Mouse (Mus musculus): Measurements from ENCODE around the gene Spata46. TPM values are rescaled to one million over a fixed set of nuclear protein-coding genes. Genes with fewer than 3 reads are reported as not detected.

Spata46 gene
- polyA plus RNA-seq (2014; fragmentation: Nextera tagmentation; extraction: Ambion mirVana): 0.84 and 1.1 TPM in 2 replicates

DNA sequence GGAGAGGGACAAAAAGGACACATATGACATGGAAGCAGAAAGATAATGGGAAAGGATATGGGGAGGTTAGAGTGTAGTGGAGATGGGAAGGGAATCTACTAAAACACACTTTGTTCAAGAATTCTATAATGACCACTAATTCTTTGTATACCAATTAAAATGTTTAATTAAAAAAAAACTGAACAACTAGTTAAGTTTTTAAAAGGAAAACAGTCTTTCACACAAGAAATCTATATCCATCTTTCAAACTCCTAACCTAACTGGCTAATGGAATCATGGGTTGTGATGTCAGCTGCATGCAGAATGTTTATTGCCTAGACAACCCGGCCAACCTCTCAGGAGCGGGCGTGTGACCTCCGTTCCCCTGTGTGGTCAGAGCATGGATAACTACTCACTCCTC lies at the start of gene Spata46:
Spata46 (plus strand) TSS at position 301 of the 400 bp plus-strand sequence.
- no peak within 1 kb of the TSS for H3K9ac ChIP-seq (ENCODE audit: low read depth, low read length)
- H3K4me1 ChIP-seq (replicated peaks; ENCODE audit: control insufficient read depth, insufficient read depth, low read length): no peaks in the 10 kb centered on the region
- no peaks in the 10 kb centered on the region for H3K9me3 ChIP-seq (ENCODE audit: control insufficient read depth, low read length)
- H3K27ac ChIP-seq (ENCODE audit: low read depth, low read length): no peak within 1 kb of the TSS
- no peak within 1 kb of the TSS for H3K4me2 ChIP-seq
- no peak for DNase-seq (ENCODE audit: low spot score)
- no peaks in the 10 kb centered on the region for H3K36me3 ChIP-seq (ENCODE audit: control insufficient read depth, insufficient read depth, low read length)
- H3K27me3 ChIP-seq (replicated peaks; ENCODE audit: control insufficient read depth, insufficient read depth, low read length): no peaks in the 10 kb centered on the region
- WGBS: 88% methylated on average over 4 of the region's 4 CpGs
- no peak for ATAC-seq (replicated peaks; ENCODE audit: low FRiP score)
- H3K4me3 ChIP-seq (ENCODE audit: low read depth, low read length): no peak within 1 kb of the TSS

GRCm38 (mm10) chr1:170270281-170270680 lies 38.3 kb upstream of the Spata46 start:
- Histone ChIP-seq H3K9me3 (ENCODE audit: control insufficient read depth, low read length) (peaks cover 3% of the 10 kb centered on the region), H3K36me3 (ENCODE audit: control insufficient read depth, insufficient read depth, low read length) (no peaks in the 10 kb centered on the region), H3K4me3 (ENCODE audit: low read depth, low read length) (no peak overlapping the region), H3K4me1 (replicated peaks; ENCODE audit: control insufficient read depth, insufficient read depth, low read length) (no peaks in the 10 kb centered on the region), H3K27me3 (replicated peaks; ENCODE audit: control insufficient read depth, insufficient read depth, low read length) (no peaks in the 10 kb centered on the region), H3K27ac (ENCODE audit: low read depth, low read length) (no peak overlapping the region), H3K4me2 (no peak overlapping the region), H3K9ac (ENCODE audit: low read depth, low read length) (no peak overlapping the region)
- WGBS: 75% methylated on average over 6 of the region's 6 CpGs
- ATAC-seq (replicated peaks; ENCODE audit: low FRiP score) (no peak), DNase-seq (ENCODE audit: low spot score) (no peak)

DNA sequence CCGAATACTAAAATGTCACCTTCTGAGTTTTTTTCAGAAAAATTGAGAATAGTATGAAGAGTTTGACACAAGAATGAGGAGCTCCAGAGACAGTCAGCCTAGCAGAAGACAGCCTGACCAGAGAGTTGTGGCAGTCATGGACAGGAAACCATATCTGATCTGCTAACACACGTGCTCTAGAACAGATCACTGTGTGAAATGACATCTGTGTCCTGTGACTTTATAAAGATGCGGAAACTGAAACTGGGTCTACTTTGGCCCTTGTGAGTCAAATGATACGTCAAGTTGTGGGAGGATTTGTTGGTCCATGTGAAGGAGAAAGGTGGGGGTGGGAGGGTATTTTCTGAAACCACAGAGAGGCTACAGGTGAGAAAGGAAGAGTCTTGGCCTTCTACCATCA lies 37.9 kb upstream of the Spata46 start:
- no peak overlapping the region for H3K27ac ChIP-seq (ENCODE audit: low read depth, low read length)
- no peak for DNase-seq (ENCODE audit: low spot score)
- no peaks in the 10 kb centered on the region for H3K4me1 ChIP-seq (replicated peaks; ENCODE audit: control insufficient read depth, insufficient read depth, low read length)
- H3K27me3 ChIP-seq (replicated peaks; ENCODE audit: control insufficient read depth, insufficient read depth, low read length): no peaks in the 10 kb centered on the region
- no peak overlapping the region for H3K4me3 ChIP-seq (ENCODE audit: low read depth, low read length)
- H3K4me2 ChIP-seq: no peak overlapping the region
- 71% methylated on average over 4 of the region's 4 CpGs for WGBS
- H3K9ac ChIP-seq (ENCODE audit: low read depth, low read length): no peak overlapping the region
- ATAC-seq (replicated peaks; ENCODE audit: low FRiP score): no peak
- no peaks in the 10 kb centered on the region for H3K36me3 ChIP-seq (ENCODE audit: control insufficient read depth, insufficient read depth, low read length)
- H3K9me3 ChIP-seq (ENCODE audit: control insufficient read depth, low read length): peaks cover 3% of the 10 kb centered on the region

DNA sequence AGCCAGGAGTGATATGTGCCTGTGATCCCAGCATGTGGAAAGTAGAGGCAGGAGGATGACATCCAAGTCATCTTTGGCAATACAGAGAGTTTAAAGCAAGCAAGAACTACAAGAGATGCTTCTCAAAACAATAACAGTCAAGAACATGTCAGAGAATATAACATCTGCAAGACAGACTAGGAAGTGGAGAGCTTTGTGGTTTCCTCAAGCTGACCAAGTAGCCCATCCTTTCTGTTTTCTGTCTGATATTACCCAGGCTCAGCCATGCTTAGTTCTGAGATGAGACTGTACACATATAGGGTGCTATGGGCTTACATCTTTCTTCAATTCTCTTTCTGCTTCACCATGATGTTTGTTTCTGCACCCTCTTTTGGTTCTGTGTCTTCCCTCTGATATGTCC lies 35.4 kb upstream of the Spata46 start:
- no peak for DNase-seq (ENCODE audit: low spot score)
- Histone ChIP-seq H3K4me1 (replicated peaks; ENCODE audit: control insufficient read depth, insufficient read depth, low read length) (no peaks in the 10 kb centered on the region), H3K9ac (ENCODE audit: low read depth, low read length) (no peak overlapping the region), H3K4me2 (no peak overlapping the region), H3K36me3 (ENCODE audit: control insufficient read depth, insufficient read depth, low read length) (no peaks in the 10 kb centered on the region), H3K27me3 (replicated peaks; ENCODE audit: control insufficient read depth, insufficient read depth, low read length) (no peaks in the 10 kb centered on the region), H3K27ac (ENCODE audit: low read depth, low read length) (no peak overlapping the region), H3K4me3 (ENCODE audit: low read depth, low read length) (no peak overlapping the region), H3K9me3 (ENCODE audit: control insufficient read depth, low read length) (no peaks in the 10 kb centered on the region)
- no peak for ATAC-seq (replicated peaks; ENCODE audit: low FRiP score)

GRCm38 (mm10) chr1:170277016-170277415 lies 31.6 kb upstream of the Spata46 start, which contains the start of gene Sh2d1b1:
Gene Sh2d1b1, plus strand, starts transcription at chr1:170277320.
- H3K4me1 ChIP-seq (replicated peaks; ENCODE audit: control insufficient read depth, insufficient read depth, low read length): no peaks in the 10 kb centered on the region
- H3K36me3 ChIP-seq (ENCODE audit: control insufficient read depth, insufficient read depth, low read length): no peaks in the 10 kb centered on the region
- H3K27me3 ChIP-seq (replicated peaks; ENCODE audit: control insufficient read depth, insufficient read depth, low read length): no peaks in the 10 kb centered on the region
- H3K27ac ChIP-seq (ENCODE audit: low read depth, low read length): no peak within 1 kb of the TSS
- no peak within 1 kb of the TSS for H3K4me3 ChIP-seq (ENCODE audit: low read depth, low read length)
- H3K4me2 ChIP-seq: no peak within 1 kb of the TSS
- WGBS: 55% methylated on average over 2 of the region's 3 CpGs
- ATAC-seq (replicated peaks; ENCODE audit: low FRiP score) (no peak), DNase-seq (ENCODE audit: low spot score) (no peak)
- H3K9ac ChIP-seq (ENCODE audit: low read depth, low read length): no peak within 1 kb of the TSS
- no peaks in the 10 kb centered on the region for H3K9me3 ChIP-seq (ENCODE audit: control insufficient read depth, low read length)

- H3K9me3 ChIP-seq (ENCODE audit: control insufficient read depth, low read length): no peaks in the 10 kb centered on the region
- no peak for ATAC-seq (replicated peaks; ENCODE audit: low FRiP score)
- H3K36me3 ChIP-seq (ENCODE audit: control insufficient read depth, insufficient read depth, low read length): no peaks in the 10 kb centered on the region
- no peak for DNase-seq (ENCODE audit: low spot score)
- H3K4me3 ChIP-seq (ENCODE audit: low read depth, low read length): no peak overlapping the region
- H3K4me1 ChIP-seq (replicated peaks; ENCODE audit: control insufficient read depth, insufficient read depth, low read length): no peaks in the 10 kb centered on the region
- no peak overlapping the region for H3K4me2 ChIP-seq
- 50% methylated on average over 4 of the region's 4 CpGs for WGBS
- no peak overlapping the region for H3K9ac ChIP-seq (ENCODE audit: low read depth, low read length)
- no peaks in the 10 kb centered on the region for H3K27me3 ChIP-seq (replicated peaks; ENCODE audit: control insufficient read depth, insufficient read depth, low read length)
- no peak overlapping the region for H3K27ac ChIP-seq (ENCODE audit: low read depth, low read length)
Measured at GRCm38 (mm10) chr1:170282415-170283129, 26.0 kb upstream of the Spata46 start.

DNA sequence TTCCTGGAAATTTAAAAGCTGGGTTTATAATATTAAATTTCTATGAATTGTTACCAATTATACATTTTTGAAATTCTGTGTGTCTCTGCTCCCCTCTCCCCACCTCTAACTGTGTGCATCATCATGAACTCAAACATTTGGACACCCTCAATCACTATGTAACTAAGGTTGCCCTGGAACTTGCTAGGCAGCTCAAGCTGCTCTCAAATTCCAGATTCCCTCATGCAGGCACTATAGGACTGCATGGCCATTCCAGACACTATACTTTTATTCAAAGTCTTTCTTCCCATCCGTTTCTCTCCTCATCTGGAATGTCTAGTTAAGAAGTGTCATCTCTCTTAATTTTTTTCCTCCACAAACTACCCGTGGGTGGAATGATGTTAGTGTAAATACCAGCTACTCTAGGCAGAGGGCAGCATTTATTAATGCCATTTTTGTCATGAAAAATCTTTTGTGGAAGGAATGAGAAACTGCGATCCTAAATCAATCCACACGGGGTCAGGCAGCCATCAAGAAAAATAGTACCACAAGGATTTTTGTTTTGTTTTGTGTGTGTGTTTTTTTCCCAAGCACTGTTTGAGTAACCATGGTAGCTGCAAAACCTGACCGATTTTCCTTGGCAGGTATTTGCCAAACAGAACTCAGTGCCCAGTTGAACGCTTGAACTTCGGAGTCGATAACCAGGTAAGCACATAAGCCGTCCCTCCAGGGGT lies 16.2 kb upstream of the Spata46 start:
- 41% methylated on average over 9 of the region's 9 CpGs for WGBS
- no peak for ATAC-seq (replicated peaks; ENCODE audit: low FRiP score)
- no peak for DNase-seq (ENCODE audit: low spot score)
- Histone ChIP-seq H3K27me3 (replicated peaks; ENCODE audit: control insufficient read depth, insufficient read depth, low read length) (no peaks in the 10 kb centered on the region), H3K4me2 (no peak overlapping the region), H3K9ac (ENCODE audit: low read depth, low read length) (no peak overlapping the region), H3K4me1 (replicated peaks; ENCODE audit: control insufficient read depth, insufficient read depth, low read length) (no peaks in the 10 kb centered on the region), H3K27ac (ENCODE audit: low read depth, low read length) (no peak overlapping the region), H3K36me3 (ENCODE audit: control insufficient read depth, insufficient read depth, low read length) (no peaks in the 10 kb centered on the region), H3K4me3 (ENCODE audit: low read depth, low read length) (no peak overlapping the region), H3K9me3 (ENCODE audit: control insufficient read depth, low read length) (no peaks in the 10 kb centered on the region)

GRCm38 (mm10) chr1:170293257-170293656 lies 15.3 kb upstream of the Spata46 start:
- no peaks in the 10 kb centered on the region for H3K36me3 ChIP-seq (ENCODE audit: control insufficient read depth, insufficient read depth, low read length)
- H3K9ac ChIP-seq (ENCODE audit: low read depth, low read length): no peak overlapping the region
- 69% methylated on average over 5 of the region's 5 CpGs for WGBS
- ATAC-seq (replicated peaks; ENCODE audit: low FRiP score) (no peak), DNase-seq (ENCODE audit: low spot score) (no peak)
- H3K9me3 ChIP-seq (ENCODE audit: control insufficient read depth, low read length): no peaks in the 10 kb centered on the region
- H3K4me3 ChIP-seq (ENCODE audit: low read depth, low read length): no peak overlapping the region
- H3K4me1 ChIP-seq (replicated peaks; ENCODE audit: control insufficient read depth, insufficient read depth, low read length): no peaks in the 10 kb centered on the region
- no peaks in the 10 kb centered on the region for H3K27me3 ChIP-seq (replicated peaks; ENCODE audit: control insufficient read depth, insufficient read depth, low read length)
- no peak overlapping the region for H3K4me2 ChIP-seq
- H3K27ac ChIP-seq (ENCODE audit: low read depth, low read length): no peak overlapping the region

All from liver, embryonic 11.5 days (tissue).